Mouse (Mus musculus) right cerebral cortex, adult 18-20 months (tissue): Measurements from ENCODE around the gene Ush2a.

Experiments
- DNase-seq: peaks from one replicate; pipeline ENCODE4 v3.0.0; 2022; ENCODE audit warnings: mixed read lengths

The Ush2a gene

DNA sequence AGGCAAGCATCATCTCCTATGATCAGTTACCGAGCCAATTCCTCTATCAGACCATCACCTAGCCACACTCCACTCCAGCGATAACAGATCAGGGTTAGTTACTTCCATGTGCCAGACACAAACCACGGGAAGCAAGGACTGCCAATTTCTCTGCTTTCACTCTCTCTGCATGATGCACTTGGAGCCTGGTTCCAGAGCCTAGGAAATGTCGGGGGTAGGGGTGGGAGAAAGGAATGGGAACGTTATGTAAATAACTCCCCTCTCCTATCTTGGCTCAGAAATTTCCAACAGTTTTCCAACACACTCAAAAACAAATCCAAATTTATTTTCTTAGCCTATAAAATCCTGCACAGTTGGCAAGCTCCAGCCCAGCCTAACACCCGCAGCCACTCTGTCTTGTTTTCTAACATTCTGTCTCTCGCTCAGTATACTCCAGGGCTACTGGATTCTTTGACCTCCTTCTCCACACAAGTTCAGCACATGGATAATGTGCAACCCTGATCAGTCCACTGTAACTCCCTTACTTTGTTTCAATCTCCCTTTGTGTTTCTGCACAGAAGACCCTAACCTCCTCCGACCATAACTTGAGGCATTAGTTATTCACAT, 515.8 kb downstream of the Ush2a start:
- DNase-seq = peak; percentile 1

DNA sequence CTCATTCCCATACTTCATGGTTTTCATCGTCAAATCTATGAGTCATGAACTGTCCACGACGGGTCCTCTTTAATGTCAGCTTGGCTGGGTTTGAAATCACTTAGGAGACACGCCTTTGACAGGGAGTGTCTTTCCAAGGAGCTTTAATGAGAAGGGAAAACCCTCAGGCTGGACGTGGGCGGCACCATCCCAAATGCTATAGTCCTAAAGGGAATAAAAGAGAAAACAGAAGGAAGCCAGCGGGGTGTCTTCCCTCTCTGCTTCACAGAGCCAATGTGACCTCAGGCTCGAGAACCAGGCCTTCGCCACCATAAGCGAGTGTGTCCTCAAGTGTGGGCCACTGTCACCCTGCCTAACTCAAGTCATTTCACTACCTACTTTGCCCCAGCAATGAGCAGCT, 523.2 kb downstream of the Ush2a start:
- DNase-seq = no peak

DNA sequence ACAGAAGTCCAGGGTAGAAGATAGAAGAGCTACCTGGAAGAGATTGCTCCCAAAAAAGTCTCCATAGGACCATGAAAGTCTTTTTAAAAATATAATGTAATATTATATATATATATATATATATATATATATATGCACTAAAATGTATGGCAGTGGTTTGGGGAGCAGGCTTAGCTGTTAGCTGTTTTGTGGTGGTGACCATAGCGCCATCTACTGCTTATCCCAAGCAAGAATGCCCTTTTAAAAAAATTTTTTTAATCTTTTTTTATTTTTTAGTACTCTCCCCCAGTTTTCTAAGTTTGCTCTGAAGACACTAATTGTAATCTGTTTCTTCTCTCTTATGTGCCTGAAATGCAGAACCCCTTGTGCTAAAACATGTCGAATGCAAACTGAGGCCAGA, 543.2 kb downstream of the Ush2a start:
- DNase-seq = no peak

DNA sequence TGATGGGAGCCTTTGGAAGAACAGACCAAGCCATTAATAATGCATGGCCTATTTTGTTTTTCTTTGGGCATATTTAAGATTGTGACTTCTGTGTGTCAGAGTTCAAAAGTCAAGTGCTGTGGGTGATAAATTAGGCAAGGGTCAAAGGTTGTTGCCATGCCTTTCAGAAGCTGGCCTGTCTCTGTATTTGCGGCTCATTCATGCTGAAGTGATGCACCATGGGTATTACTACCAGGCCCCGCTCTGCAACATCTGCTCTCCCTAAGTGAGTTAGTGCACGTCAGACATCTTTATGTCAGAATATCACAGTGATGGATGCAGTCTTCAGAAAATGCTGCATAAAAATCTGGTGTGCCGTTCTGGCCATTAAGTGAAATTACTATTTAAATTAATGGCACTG, 544.0 kb downstream of the Ush2a start:
- no peak for DNase-seq

DNA sequence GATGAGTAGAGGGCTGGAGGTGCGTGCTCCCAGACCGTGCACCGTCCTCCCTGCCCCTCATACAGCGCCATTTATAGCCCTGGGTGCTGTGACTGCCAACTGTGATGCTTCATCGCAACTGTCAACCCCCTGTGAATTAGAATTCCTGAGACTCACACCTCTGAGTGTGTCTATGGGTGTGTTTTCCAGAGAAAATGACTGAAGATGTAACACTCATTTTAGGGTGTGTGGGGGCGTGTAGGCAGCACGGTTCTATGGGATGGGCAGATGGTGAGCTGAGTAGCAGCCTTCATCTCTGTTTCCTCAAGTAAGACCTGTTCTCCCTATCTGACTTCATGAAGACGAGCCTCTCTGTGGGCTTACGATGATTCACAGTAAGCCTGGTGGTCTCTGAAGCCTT, 548.8 kb downstream of the Ush2a start:
- peak; percentile 50 for DNase-seq

DNA sequence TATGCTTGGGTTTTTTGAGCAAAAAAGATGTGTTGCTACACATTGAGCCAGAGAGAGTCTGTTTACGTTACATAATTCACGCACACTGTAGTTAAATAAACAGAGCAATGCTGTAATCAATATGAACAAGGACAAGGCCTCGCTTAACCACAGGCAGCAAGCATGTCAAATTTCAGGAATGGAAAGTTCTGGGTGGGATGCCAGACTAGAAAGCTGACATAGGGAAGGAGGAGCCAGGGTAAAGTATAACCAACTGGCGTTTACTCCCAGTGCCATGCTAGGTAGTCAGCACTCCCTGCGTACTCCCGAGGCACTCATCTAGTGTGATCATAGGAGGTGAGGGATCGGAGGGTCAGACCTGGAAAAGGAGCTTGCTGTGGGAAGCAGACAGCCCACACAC, 553.2 kb downstream of the Ush2a start:
- no peak for DNase-seq

DNA sequence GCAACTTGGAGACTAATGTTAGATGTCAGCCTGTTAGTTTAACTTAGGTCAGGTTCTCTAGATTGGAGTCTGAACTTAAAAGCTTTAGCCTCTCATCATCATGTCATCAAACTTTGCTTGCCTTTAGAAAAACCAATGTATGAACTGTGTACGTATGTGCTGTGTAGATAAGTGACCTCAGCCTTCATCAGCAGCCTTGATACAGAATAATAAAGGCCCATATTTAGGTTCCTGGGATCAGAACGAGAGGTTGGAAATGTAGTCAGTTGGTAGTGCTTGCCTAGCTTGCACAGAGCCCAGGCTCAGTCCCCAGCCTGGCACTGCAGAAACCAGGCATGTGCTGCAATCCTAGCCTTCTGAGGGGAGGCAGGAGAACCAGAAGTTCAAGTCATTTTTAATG, 562.4 kb downstream of the Ush2a start:
- no peak for DNase-seq

DNA sequence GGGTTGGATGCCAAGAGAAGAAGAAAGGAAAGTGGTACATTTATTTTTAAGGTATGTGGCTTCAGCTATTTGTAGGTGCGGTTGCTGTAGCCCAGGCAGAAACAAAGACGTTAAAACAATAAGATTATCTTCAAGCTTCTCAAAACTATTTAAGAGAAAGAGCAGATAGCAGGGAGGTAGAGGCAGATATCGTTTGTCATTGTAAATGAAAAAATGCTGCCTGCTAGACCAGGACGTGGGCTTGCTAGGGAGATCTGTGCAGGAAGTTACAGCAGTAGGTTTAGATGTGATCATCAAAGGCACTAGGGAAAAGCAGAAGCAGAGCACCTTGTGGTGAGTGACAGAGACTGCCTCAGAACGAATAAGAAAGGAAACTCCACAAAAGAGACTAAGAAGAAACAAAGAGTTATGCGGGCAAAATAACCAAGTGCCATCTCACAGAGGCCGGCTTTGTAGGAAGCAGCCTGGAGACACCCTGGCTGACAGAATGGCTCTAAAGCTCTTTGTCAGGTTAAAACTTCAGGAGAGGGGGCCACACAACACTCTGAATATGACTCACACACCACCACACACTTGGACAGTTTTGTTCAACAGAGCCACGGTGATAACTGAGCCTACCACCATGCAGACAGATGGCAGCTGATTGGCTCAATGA, 563.2 kb downstream of the Ush2a start:
- no peak for DNase-seq

DNA sequence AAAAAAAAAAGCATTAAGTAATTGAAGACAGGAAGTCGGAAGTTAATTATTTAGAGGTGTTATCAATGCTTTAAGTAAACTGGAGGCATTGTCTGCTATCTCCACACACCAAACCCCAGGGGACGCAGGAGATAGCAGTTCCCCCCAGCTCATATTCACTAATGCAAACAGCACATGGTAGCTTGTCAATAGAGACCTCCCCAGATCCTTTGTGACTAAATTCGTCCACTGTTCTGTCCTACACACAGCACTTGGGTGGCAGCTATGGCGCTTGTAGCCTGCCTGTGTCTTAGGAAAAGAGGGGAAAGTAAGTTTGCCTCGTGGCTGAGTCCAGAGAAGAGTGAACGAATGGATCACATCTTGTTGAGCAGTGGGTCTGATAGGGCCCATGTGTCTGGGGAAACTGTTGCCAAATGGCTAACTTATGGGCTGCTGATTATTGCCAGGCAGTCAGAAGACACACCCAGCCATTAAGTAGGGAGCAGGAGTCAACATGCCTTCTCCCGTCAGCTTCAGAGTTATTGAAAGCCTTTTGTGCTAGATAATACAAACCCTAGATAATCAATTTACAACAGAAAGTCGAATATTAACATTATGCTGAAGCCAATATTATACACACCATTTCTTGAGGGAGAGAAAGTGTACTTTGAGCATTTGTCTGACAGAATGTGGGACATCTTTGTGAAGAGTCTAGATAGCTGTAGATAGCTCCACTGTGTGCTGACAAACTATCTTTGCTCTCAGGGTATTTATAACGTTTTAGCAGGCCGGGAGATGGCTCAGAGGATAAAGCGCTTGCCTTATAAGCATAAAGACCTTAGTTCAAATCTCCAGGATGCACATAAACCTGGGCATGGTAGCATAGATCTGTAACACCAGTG, 568.9 kb downstream of the Ush2a start:
- DNase-seq = no peak

DNA sequence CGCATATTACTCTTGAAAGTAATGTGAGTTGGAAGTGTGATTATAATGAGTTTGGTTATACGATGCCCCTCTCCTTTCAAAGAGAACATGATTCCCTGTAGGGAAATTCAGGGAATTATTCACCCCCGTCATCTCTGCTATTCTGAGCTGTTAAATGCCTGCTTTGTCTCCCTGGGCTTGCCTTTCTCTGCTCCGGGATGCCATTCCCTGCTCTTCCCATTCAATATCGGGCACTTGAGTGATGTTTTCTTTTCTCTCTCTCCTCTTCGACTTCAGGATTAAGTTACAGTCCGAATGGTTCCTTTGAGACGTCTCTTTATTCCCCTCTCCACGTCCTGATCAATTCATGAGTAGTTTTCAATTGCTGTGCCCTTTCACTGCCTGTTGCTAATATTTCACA, 572.1 kb downstream of the Ush2a start:
- DNase-seq = no peak

DNA sequence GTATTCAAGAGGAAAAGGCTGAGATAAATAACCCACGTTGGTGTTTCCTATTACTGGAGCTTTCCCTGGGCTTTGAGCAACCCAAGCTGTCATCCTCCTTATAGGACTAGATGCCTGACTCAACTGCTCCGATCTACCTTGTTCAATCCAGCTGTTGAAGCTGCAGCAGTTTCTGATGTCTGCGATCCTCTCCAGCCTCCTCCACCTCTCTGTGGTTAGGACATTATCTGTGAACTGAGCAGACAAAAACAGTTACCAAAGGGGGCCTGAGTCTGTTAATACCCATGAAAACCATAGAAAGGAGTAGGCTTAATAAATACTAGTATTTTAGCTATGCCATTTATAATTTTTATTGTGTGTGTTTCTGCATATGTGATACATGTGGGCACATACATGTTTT, 572.9 kb downstream of the Ush2a start:
- DNase-seq = no peak

DNA sequence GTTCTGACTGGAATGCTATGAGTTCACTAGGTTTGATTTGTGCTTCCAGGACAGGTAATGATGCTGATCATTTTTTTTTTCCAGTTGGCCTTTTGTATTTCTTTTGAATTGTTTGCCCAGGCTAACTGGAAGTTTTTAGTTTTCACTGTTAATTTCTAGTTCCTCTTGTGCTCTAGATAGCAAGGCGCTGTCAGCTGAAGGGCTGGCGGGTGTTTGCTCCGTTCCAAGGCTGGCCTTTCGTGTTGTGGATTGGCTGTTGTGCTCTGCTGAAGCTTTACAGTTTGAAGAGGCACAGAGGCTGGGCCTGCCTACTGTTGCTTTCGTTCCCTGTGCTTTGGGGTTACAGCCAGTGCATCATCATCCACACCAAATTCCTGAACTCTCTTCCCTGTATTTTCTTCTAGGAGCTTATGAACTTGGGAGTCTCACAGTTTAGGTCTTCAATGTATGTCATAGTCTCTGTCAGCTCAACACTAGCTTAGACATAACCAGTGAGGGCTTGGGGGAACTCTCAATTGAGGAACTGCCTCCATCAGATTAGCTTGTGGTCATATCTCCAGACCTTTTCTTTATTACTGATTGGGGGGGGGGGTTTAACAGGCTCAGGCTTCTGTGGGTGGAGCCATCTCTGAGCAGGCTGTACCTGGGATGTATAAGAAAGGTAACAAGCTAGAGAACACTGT, 575.9 kb downstream of the Ush2a start:
- DNase-seq = no peak

DNA sequence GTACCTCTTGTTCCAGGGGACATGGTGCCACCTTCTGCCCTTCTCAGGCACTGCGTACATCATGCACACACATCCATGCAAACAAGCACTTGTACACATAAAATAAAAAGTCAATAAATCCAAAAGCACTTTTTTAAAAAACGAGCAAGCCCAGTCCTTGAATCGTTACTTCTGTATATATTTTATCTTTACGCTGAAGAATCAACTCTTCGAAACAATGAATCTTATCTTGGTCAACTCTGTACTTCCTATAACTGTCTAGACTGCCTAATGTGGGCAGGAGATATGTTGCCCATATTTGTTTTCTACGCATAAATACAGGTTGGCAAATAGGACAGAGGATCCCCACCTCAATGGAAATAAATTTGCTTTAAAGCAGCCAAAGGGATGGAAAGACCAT, 585.4 kb downstream of the Ush2a start:
- DNase-seq = no peak

DNA sequence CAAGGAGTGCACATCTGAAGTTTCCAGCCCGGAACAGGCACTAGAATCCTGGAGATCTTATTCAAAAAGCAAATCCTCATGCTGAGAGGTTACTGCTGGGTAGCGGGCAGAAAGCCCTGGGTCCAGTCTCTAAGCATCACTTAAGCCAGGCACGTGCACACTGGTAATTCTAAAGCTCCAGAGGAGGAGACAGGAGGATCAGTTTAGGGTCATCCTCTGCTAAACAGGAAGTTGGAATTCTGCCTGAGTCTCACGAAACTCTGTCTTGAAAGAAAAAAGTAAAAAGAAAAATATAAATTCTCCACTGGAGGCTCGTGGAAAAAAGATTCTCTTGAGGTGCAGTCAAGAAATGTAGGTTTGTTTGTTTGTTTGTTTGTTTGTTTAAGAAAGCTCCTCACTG, 591.0 kb downstream of the Ush2a start:
- DNase-seq = no peak

DNA sequence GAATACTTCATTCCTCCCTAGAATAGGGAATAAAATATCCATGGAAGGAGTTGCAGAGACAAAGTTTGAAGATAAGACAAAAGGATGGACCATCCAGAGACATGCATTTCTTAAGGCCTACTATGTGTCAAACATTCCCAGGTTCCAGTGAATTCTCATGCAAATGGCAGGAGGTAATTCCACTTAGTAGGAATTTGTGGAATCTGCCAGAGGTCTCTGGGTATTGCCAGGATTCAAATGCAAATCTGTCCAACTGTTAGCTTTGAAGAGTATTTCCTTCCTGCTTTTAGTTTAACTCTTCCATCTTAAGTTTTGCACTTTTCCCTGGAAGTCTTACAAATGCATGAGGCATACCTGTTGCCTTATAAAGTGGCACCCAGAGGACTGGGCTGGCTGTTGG, 592.4 kb downstream of the Ush2a start:
- no peak for DNase-seq

DNA sequence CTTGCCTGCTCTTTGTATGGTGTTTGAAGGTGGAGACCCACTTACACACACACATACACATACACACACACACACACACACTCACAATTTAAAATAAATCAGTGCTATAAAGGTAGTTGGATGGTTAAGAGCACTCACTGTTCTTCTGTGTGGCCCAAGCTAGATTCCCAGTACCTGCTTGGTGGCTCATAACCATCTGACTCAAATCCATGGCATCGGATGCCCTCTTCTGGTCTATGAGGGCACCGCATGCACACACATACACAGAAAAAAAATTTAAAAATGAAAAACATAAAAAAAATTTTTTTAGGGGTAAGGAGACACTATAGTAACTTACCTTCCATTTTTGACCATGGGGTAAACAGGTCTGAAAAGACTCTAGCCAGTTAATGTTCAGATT, 593.2 kb downstream of the Ush2a start:
- DNase-seq = no peak

DNA sequence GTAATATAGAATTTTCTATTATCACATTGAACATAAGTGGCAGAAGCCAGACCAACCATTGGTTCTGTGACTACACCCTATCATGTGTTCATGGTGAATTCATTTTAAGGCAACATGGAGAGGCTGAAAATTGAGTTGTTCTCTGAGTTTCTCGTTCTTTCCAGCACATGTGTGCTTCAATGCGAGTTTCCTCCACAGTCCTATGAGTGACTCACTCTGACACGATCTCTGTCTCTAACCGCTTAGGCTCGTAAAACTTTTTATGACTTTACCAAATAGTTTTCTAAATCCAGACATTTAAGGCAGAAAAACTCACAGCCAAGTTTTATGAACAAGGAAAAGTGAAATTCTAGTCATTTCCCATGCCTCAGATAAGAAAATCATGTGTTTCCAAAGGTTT, 597.9 kb downstream of the Ush2a start:
- DNase-seq = no peak

DNA sequence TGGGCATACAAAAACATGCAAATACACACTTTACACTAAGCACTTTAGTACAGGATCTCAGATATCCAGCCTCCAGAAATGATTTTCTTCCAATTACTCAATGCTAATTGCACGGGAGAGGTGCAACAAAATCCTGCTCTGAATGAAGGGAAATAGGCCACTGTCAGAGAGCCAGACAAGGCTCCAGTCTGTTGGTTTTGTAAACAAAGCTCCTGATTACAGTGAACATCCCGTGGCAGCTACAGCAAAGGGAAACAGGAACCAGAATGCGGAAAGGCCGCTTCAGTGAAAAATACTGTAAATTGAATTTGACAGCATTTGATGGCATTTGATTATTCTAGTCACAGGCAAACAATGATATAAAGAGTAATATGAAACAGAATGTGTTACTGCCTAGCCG, 604.1 kb downstream of the Ush2a start:
- DNase-seq = no peak

DNA sequence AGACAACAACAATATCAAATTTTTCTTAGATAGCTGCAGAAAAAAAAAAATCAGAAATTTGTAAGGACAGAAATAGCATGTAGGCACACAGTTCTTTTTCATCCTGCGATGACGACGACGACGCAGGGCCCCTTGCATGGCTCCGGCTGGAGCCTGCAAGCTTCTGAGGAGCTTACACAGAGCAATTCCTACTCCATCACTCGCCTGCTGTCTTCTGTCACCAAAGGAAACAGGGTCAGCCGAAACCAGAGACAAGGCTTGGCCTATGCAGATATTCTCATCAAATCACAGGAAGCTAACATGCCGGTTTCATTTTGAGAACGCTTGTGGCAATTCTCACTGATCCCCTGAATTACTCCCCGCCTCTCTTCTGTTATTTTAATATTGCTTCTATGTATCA, 604.7 kb downstream of the Ush2a start:
- no peak for DNase-seq

DNA sequence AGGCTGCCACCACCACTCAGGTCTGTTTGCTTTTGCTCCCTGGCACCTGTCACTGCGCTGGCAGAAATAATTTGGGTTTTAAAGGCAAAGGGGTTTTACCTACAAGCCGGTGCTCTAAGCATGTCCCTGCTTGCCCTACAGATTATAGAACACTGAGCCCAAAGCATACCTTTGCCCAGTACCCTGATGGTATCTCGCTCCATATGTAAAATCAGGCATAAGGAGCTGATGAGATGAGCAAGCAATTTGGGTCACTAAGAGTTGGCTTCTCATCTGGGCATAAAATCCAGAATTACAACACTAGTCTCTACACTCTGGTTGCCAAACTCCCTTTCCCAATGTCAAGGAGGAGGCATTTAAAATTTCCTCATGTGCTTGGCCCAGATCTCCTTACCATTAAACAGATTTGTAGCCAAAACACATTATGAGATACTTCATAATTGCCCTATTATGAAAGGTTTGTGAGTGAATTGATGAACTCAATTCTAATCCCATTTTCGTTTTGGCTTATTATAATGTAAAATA, 616.8 kb downstream of the Ush2a start:
- no peak for DNase-seq

DNA sequence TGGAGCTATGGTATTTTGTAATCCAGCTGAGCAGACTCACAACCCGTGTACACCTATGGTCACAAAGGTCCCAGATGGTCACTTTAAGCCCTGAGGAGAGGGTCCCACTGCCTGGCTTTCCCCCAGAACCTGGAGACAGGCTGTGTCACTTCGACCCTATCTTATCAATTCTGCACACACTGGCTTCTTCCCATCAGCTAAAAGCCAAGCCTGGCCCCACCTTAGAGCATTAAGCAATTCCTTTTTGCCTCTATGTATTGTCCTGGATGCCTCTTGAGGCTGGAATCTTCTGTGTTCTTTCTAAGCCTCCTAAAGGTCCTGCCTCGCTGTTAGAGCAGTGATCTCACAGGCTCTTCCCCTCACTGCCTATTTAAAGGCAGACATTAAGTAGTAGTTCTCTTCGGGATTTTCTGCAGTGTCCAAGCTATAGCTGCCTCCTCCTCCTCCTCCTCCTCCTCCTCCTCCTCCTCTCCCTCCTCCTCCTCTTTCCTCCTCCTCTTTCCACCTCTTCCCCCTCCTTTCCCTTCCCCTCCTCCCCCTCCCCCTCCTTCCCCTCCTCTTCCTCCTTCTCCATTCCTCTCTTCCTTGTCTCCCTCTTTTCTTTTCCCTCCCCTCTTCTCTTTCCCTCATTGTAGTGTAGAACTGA, 635.2 kb downstream of the Ush2a start:
- DNase-seq = no peak

DNA sequence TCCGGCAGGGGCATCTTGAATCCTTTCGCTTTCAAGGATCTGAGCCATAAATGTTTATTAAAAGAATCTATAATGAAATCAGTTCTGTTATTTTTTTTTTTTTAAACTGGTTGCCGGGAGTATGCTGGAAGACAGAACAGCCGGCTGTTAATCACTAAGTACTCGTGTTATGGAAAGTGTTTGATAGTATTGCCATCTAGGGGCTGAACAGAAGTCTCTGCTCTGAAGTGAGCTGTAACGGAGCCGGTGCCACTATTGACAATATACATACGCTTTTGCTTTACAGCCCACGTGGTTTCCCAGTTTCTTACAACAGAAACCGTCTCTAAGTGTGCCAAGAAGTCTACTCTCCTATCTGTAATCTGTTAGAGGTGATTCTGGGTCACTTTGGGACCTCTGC, 642.3 kb downstream of the Ush2a start:
- DNase-seq = peak; percentile 5

DNA sequence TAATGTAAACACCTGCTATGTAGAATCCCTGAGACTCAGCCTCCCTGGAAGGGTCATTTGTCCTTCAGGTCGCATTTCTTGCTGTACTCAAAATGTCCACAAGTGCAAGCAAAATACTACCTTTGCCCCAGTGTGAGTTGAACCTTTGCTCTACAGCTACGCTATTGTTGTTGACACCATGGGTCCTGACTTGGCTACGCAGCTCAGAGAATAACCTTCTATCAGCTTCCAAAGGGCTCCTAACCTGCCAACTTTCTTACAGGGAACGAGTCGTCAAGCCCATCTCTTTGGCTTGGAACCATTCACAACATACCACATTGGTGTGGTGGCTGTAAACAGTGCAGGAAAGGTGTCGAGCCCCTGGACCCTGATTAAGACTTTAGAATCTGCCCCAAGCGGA, 644.4 kb downstream of the Ush2a start:
- DNase-seq = no peak
